Mouse (Mus musculus): ENCODE measurements around the gene Slc22a12.

Gene Slc22a12

GRCm38 (mm10) chr19:6540191-6540590, 2.6 kb downstream of the Slc22a12 start:
- in situ Hi-C loops (cut with MboI): no loop called here

- in situ Hi-C loops (cut with MboI): no loop called here
These were observed 3.2 kb downstream of the Slc22a12 start for GRCm38 (mm10) chr19:6539592-6539991.

- in situ Hi-C loops (cut with MboI): no loop called here
These were observed 4.3 kb downstream of the Slc22a12 start for GRCm38 (mm10) chr19:6538546-6538945.

GRCm38 (mm10) chr19:6537526-6537925, 5.3 kb downstream of the Slc22a12 start:
- in situ Hi-C loops (cut with MboI): no loop called here

DNA sequence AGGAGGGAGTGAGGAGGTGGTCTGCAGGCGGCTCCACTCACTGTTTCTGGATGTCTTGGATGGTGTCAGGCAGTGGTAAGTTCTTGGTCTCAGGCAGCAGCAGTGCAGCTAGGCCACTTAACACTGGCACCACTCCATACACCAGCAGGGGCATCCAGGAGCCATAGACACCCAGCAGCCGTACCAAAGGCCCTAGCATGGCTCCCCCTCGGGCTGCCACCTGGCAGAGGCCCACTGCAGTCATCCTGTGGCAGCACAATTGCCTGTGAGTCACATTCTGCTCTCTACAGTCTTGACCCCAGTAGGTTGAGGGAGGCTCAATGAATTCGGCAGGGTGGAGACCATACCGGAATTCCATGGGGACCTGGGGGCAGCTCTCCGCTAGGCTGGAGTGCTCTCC, 6.1 kb downstream of the Slc22a12 start:
- in situ Hi-C loops (cut with MboI): no loop called here

DNA sequence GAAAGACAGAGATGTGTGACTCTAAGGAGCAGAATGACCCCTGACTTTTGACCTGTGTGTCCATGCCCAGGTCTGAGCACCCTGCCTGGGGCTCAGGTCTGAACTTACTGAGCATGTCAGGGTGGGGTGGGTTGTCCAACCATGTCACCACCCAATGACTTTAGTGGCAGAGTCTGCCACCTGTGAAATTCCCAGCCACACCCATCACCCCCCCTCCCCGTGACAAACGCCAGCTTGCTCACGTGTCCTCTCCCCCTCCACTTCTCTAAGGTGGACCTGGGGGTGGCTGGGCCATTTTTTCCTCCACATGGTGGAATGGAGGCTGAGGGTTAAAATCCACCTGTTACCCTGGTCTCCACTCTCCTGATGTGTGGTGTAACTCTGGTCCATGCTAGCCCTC, 6.6 kb downstream of the Slc22a12 start:
- in situ Hi-C loops (cut with MboI): no loop called here

- in situ Hi-C loops (cut with MboI): no loop called here
These were observed 8.8 kb downstream of the Slc22a12 start for GRCm38 (mm10) chr19:6534118-6534415.

DNA sequence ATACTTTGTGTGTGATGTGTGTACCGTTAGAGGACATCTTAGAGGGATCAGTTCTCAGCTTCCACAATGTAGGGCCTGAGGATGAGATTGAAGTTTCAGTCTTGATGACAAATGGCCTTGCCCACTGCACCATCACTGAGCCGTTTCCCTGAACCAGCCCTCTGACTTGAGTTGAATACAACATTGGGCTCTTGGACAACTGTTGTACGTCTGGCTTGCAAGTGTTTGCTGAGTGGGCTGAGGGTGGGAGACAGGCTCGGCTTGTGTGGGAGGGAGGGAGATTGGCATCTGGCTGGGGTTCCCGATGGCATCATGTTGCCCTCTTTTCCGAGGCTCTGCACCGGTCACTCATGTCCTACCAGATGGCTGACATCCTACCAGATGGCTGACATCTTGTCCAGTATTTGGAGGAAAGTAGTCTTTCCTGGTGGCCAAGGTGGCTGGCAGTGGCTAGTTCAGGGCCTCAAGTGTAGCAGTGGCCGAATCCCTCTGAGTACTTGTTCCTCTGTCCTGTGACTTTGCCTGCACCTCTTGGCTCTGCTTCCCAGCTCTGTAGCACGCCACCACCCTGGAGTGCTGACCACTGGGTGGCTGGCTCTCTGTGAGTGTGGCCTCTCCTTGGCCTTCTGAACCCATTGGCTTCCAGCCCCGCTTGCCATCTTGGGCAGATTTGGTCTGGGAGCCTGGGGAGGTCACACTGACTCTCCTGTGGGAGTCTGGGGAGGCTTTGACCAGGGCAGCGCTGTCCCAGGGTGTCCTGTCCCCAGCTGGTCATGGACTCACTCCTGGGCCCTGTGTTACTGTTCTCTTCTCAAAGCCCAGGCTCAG, 9.3 kb downstream of the Slc22a12 start:
- in situ Hi-C loops (cut with MboI): no loop called here

- in situ Hi-C loops (cut with MboI): no loop called here
These were observed 10.2 kb downstream of the Slc22a12 start for GRCm38 (mm10) chr19:6532656-6533055.

DNA sequence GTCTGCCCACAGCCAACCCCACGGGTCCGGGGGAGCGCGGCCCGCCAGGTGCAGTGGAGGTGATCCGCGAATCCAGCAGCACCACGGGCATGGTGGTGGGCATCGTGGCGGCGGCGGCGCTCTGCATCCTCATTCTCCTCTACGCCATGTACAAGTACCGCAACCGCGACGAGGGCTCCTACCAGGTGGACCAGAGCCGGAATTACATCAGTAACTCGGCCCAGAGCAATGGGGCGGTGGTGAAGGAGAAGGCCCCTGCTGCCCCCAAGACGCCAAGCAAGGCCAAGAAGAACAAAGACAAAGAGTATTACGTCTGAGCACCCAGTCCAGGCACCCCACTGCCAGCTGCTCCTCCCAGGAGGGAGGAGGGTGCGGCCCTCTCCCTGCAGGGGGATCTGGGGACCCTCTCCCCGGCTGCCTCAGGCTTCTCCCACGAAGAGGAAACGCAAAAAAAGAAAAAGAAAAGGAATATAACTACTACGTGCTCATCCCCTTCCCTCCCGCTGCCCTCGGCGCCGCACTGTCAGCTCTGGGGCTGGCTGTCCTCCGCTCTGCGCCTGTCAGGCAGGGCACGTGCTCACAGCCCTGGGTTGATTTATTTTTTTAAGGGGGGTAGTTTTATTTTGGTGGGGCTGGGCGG, 10.9 kb downstream of the Slc22a12 start:
- in situ Hi-C loops (cut with MboI): no loop called here

DNA sequence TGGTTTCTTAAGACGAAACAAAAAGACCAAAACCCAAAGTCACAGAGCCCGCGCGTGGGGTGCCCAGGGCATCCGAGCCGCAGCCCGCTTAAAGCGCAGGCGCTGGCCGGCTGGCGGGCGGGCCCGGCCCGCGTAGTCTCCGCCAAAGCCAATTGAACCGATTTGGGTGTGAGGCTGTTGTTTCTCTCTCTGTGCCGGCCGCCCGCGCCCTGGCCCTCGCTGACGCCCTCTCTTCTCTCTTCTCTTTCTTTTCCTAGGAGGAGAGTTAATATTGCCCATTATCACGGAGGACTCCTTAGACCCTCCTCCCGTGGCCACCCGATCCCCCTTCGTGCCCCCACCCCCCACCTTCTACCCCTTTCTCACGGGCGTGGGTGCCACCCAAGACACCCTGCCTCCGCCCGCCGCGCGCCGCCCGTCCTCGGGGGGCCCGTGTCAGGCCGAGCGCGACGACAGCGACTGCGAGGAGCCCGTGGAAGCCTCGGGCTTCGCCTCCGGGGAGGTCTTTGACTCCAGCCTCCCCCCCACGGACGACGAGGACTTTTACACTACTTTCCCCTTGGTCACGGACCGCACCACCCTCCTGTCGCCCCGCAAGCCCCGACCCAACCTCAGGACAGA, 11.7 kb downstream of the Slc22a12 start:
- in situ Hi-C loops (cut with MboI): no loop called here

DNA sequence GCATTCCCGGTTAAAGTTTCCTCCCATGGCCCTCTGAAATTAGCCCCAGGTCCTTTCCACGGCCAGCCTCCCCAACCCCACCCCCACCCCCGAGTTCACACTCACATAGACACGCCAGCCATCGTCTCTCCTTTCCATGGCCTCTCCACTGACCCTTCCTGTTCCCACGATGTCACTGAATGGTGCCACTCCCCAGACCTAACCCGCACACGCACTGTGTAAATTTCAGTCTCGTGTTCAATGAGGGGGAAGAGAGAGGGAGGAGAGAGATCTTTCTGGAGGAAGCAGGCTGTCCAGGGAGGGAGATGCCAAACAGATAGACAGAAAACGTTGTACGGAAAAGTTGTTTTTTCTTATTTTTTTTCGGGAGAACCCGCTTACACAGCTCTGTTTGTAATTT, 12.5 kb downstream of the Slc22a12 start:
- in situ Hi-C loops (cut with MboI): no loop called here

GRCm38 (mm10) chr19:6529265-6529985, 13.4 kb downstream of the Slc22a12 start:
- in situ Hi-C loops (cut with MboI): no loop called here

DNA sequence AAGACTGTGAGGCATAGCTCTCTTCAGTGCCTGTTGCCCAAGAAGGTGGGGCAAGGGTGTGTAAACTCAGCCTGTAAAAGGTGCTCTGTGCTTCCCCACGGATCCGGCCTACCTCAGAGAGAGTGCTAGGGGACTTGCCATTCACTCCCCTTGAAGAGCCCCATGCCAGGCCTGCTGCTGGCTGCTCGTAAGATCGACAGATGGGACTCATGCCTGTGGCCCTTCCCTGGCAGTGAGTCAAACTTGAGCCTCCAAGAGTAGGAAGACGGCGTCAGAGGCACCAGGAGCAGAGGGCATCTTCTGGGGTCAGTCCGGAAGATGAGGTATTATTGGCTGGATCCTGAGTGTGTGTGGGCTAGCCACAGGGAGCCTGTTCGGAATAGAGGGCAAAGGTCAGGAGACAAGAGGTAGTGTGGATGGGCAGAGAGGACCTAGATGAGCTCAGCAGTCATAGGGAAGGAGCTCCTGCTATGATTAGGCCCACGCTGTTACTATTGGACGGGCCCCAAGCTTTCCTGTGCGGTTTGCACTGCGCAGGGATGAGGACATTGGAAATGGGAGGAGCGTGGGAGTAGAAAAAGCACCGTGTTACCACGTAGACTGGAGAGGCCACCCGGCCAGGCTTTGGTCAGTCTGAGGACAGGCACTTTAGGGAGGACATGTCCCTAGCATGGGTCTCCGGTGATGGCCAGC, 14.8 kb downstream of the Slc22a12 start:
- in situ Hi-C loops (cut with MboI): no loop called here

DNA sequence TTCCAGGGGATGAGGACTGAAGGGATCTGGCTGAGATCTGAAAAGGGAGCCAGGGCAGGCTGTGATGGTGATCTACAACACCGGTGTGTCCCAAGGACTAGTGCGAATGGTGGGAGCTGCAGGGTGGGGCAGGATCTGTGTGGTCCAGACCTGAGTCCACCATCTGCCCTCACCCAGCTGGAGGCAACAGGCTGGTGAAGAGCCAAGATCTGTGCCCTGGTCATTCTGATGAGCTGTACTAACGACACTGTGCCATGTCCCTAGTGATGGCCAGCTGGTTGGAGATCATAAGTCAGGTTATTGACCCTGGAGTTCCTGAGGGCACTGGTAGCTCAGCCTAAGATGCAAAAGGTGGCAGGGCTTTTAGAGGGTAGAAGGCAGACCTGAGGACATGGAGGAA, 15.4 kb downstream of the Slc22a12 start:
- in situ Hi-C loops (cut with MboI): no loop called here

- in situ Hi-C loops (cut with MboI): no loop called here
These were observed 16.8 kb downstream of the Slc22a12 start for GRCm38 (mm10) chr19:6526010-6526409.

DNA sequence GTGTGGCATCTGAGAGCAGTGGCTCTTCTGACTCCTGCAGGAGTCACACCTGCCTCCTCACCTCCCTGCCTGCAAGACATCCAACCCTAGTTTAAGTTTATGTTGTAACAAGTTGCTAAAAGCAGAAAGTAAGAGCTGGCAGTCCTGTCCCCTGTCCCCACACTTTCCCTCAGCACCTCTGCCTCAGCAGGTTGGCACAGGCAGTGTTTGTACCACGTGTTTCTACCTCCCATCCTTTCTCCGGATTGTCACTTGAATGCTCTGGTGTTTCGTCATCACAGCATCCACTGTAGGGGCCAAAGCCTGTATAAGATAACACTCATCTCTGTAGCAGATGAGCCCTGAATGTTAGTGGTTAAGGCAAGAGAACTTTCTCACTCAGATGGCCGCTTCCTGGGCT, 17.8 kb downstream of the Slc22a12 start:
- in situ Hi-C loops (cut with MboI): no loop called here

DNA sequence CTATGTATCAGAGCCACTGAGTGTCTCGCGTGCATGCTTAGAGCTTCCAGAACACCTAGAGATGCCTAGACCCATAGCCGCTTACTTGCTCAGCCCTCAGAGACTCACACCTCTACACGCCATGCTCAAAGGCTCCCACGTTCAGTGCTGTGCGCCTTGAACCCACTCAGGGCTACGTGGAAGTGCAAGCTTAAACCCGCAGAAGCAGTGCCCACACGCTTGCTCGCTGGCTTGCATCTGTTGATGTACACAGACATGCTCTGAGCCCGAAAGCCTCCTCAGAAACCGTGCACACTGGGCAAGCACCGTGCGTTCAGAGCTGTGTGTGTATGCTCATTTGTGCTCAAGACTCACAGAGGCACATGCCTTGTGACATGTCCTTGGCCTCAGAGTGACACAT, 20.5 kb downstream of the Slc22a12 start:
- in situ Hi-C loops (cut with MboI): no loop called here

DNA sequence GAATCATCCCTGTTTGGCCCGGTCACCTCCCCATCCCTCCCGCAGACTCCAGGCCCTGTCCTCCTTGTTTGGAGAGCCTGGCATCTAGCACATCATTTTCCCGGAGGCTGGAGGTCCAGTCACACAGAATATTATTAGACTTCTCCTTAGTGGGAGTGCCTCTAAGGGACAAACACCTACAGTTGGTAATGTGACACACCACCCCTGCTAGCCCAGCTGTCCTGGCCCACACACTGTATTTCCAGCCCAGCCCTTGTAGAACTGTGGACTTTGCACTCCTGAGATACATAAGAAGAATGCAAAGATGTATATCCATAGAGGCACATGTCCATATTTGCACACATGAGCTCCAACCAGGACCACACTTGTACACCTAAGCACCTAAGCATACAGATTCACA, 21.2 kb downstream of the Slc22a12 start:
- in situ Hi-C loops (cut with MboI): no loop called here

- in situ Hi-C loops (cut with MboI): no loop called here
These were observed 23.3 kb downstream of the Slc22a12 start for GRCm38 (mm10) chr19:6519483-6519882.

DNA sequence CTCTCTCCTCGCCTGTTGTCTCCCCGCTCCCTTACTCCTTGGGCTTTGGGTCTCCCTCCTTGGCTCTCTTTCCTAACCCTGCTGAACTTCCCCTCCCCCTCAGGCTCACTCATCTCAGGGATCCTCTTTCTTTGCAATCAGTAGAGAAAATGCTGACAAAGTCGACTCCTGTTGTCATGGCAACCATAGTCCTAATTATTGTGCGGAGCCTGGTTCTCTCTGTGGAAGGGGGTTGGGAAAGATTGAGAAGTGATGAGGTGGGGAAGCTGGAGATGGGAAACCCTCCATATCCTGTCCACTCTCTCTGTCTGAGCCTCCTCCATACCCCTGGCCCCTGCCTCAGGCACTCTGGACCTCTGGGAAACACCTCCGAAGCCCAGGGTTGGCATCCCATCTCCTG, 24.2 kb downstream of the Slc22a12 start:
- in situ Hi-C loops (cut with MboI): no loop called here

DNA sequence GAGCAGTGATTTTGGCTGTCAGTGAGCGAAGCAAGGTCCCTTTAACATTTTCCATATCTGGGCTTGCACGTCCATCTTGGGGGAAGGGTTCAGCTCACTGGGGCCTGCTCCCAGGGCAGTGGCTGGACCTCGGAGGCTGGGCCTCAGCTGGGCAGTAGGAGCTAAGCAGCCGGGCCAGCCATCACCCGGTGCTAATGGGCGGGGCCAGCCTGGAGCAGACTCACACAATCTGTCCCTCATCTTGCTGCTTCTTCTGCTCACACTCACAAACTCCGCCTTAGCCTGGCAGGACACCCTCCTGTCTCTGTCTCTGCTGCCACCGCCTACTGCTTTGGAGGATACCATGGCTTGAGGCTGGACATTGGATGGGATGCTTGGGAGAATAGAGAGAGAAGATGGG, 26.7 kb downstream of the Slc22a12 start:
- in situ Hi-C loops (cut with MboI): no loop called here
